Mouse (Mus musculus) limb, embryonic 12.5 days (tissue): Measurements from ENCODE around the gene Trmt2a. TPM values are rescaled to one million over a fixed set of nuclear protein-coding genes. Genes with fewer than 3 reads are reported as not detected.

Experiments used
- ATAC-seq: fragments of 200-750 bp; cut with Nextera tagmentation; 2 replicates; pipeline ENCODE4 v1.8.0; 2017; ENCODE audit warnings: low read depth, moderate TSS enrichment; ENCODE audit not compliant: insufficient number of reproducible peaks, insufficient read depth, low FRiP score, low TSS enrichment
- H3K27ac ChIP-seq: fragments of 300-500 bp; sonication (generic); 2 replicates; pipeline ENCODE4 v1.5.1; 2016; ENCODE audit warnings: mild to moderate bottlenecking, moderate library complexity
- H3K27me3 ChIP-seq: fragments of 300-500 bp; sonication (generic); 2 replicates; pipeline ENCODE4 v1.6.1; 2016; ENCODE audit warnings: mild to moderate bottlenecking, moderate library complexity
- H3K36me3 ChIP-seq: fragments of 300-500 bp; sonication (generic); 2 replicates; pipeline ENCODE4 v1.6.1; 2016; ENCODE audit warnings: mild to moderate bottlenecking, moderate library complexity
- H3K4me1 ChIP-seq: fragments of 300-500 bp; sonication (generic); replicated peaks from 2 replicates; pipeline ENCODE4 v1.6.1; 2016
- H3K4me2 ChIP-seq: fragments of 300-500 bp; sonication (generic); 2 replicates; pipeline ENCODE4 v1.6.1; 2016; ENCODE audit warnings: mild to moderate bottlenecking, moderate library complexity
- H3K4me3 ChIP-seq: fragments of 300-500 bp; sonication (generic); replicated peaks from 2 replicates; pipeline ENCODE4 v1.5.1; 2016; ENCODE audit warnings: mild to moderate bottlenecking
- H3K9ac ChIP-seq: fragments of 300-500 bp; sonication (generic); replicated peaks from 2 replicates; pipeline ENCODE4 v1.6.1; 2016; ENCODE audit warnings: mild to moderate bottlenecking, moderate library complexity
- H3K9me3 ChIP-seq: fragments of 300-500 bp; sonication (generic); 2 replicates; pipeline ENCODE4 v1.6.1; 2016; ENCODE audit warnings: mild to moderate bottlenecking, moderate library complexity
- WGBS: fragments of 180-500 bp; shearing (Covaris S2); methylation state at CpG from one replicate; pipeline ENCODE4 v1.1.7; 2016; 5-methylcytosine and 5-hydroxymethylcytosine counted together
- polyA plus RNA-seq: library from polyadenylated mRNA; unstranded; fragments of >200 nt; fragmentation: Nextera tagmentation; extraction: Ambion mirVana; gene quantifications from 2 replicates; pipeline ENCODE4 v1.2.1, GENCODE M21; 2016

The Trmt2a gene
- polyA plus RNA-seq, 1 experiment from 2014 or later = 122 TPM

- H3K9ac ChIP-seq = no peak overlapping the region
- no peaks in the 10 kb centered on the region for H3K9me3 ChIP-seq
- no peak overlapping the region for H3K4me3 ChIP-seq
- H3K27me3 ChIP-seq = peaks cover 4% of the 10 kb centered on the region
- no peak overlapping the region for H3K4me2 ChIP-seq
- no peak for ATAC-seq
- peaks cover 28% of the 10 kb centered on the region for H3K36me3 ChIP-seq
- peaks cover 43% of the 10 kb centered on the region for H3K4me1 ChIP-seq
- 69% methylated on average over 9 of the region's 9 CpGs for WGBS
- H3K27ac ChIP-seq = peak overlapping the region; percentile 62; the same call in 1 of the 2 replicates
These were observed 29.9 kb upstream of the Trmt2a start for GRCm38 (mm10) chr16:18218580-18218996.

- ATAC-seq = peak; percentile 75
- Histone ChIP-seq H3K4me2 (peak overlapping the region; percentile 13; the same call in 1 of the 2 replicates), H3K9me3 (no peaks in the 10 kb centered on the region), H3K27ac (peak overlapping the region; percentile 81), H3K4me3 (no peak overlapping the region), H3K27me3 (peaks cover 4% of the 10 kb centered on the region), H3K9ac (no peak overlapping the region; the same call in 1 of the 2 replicates), H3K36me3 (peaks cover 42% of the 10 kb centered on the region), H3K4me1 (peaks cover 30% of the 10 kb centered on the region)
- WGBS = 38% methylated on average over 8 of the region's 8 CpGs
These were observed 28.5 kb upstream of the Trmt2a start for GRCm38 (mm10) chr16:18220001-18220400.

GRCm38 (mm10) chr16:18220856-18221542, 27.5 kb upstream of the Trmt2a start:
- Histone ChIP-seq H3K4me1 (peaks cover 30% of the 10 kb centered on the region), H3K4me2 (no peak overlapping the region), H3K27ac (peak overlapping the region; percentile 81), H3K9ac (no peak overlapping the region), H3K27me3 (no peaks in the 10 kb centered on the region), H3K4me3 (no peak overlapping the region), H3K9me3 (no peaks in the 10 kb centered on the region), H3K36me3 (peaks cover 52% of the 10 kb centered on the region)
- ATAC-seq = 0 out of 2 replicates have a peak, but pooled peaks have one; percentile 4
- WGBS = 91% methylated on average over 6 of the region's 6 CpGs

DNA sequence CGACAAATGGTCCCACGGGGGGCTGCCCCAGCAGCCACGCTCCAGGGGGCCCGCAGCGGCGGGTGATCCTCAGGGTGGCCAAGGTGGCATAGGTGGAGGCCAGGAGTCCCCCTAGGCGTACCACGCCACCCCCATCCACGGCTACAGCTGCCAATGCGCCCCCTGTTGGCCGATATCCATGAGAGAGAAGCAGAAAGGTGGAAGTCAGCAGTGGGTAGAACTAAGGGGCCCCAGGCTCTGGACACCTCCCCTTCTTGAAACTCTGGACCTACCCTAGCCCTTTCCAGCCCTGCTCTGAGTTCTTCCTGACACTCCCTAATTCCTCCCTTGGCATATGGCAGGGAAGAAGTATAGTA, 27.0 kb upstream of the Trmt2a start:
- H3K9ac ChIP-seq = no peak overlapping the region
- ATAC-seq = no peak
- peaks cover 57% of the 10 kb centered on the region for H3K36me3 ChIP-seq
- WGBS = 77% methylated on average over 11 of the region's 11 CpGs
- no peak overlapping the region for H3K4me3 ChIP-seq
- peak overlapping the region; percentile 81; the same call in 1 of the 2 replicates for H3K27ac ChIP-seq
- peaks cover 30% of the 10 kb centered on the region for H3K4me1 ChIP-seq
- H3K27me3 ChIP-seq = no peaks in the 10 kb centered on the region
- H3K9me3 ChIP-seq = no peaks in the 10 kb centered on the region
- no peak overlapping the region for H3K4me2 ChIP-seq

GRCm38 (mm10) chr16:18222188-18222587, 26.3 kb upstream of the Trmt2a start:
- Histone ChIP-seq H3K4me2 (no peak overlapping the region), H3K27ac (no peak overlapping the region), H3K9ac (no peak overlapping the region), H3K9me3 (no peaks in the 10 kb centered on the region), H3K4me1 (peaks cover 30% of the 10 kb centered on the region), H3K27me3 (no peaks in the 10 kb centered on the region), H3K4me3 (no peak overlapping the region), H3K36me3 (peaks cover 64% of the 10 kb centered on the region)
- WGBS = 83% methylated on average over 11 of the region's 11 CpGs
- ATAC-seq = no peak

GRCm38 (mm10) chr16:18227187-18227586, 21.3 kb upstream of the Trmt2a start:
- peaks cover 75% of the 10 kb centered on the region for H3K36me3 ChIP-seq
- 91% methylated on average over 13 of the region's 13 CpGs for WGBS
- no peaks in the 10 kb centered on the region for H3K27me3 ChIP-seq
- no peak overlapping the region for H3K4me3 ChIP-seq
- H3K27ac ChIP-seq = no peak overlapping the region
- H3K9ac ChIP-seq = no peak overlapping the region
- no peaks in the 10 kb centered on the region for H3K9me3 ChIP-seq
- no peak overlapping the region for H3K4me2 ChIP-seq
- H3K4me1 ChIP-seq = peaks cover 13% of the 10 kb centered on the region
- ATAC-seq = no peak

DNA sequence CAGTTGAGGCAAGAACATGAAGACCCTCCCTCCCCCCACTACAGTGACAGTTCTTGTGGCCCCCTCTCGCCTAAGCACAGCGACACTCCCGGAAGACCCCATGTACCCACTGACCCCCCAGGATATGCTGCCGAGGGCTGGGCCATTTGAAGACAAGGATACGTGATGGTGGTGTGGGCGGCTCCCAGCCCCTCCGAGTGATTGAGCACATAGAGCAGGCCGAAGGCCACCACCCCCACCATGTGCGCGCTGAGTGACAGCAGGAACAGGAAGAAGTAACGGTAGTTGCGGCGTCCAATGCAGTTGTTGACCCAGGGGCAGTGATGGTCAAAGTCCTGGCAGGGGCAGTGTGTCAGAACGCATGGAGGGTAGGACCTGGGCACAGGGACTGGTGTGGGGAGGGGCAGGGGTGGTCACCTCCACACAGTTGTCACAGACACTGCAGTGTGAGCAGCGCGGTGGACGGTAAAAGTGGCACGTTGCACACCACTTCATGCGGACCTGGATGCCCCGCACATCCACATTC, 20.5 kb upstream of the Trmt2a start:
- Histone ChIP-seq H3K27me3 (no peaks in the 10 kb centered on the region), H3K27ac (no peak overlapping the region), H3K4me3 (no peak overlapping the region), H3K36me3 (peaks cover 67% of the 10 kb centered on the region), H3K4me2 (no peak overlapping the region), H3K9me3 (no peaks in the 10 kb centered on the region), H3K9ac (no peak overlapping the region), H3K4me1 (peaks cover 13% of the 10 kb centered on the region)
- WGBS = 93% methylated on average over 20 of the region's 20 CpGs
- ATAC-seq = no peak

- 93% methylated on average over 4 of the region's 4 CpGs for WGBS
- no peaks in the 10 kb centered on the region for H3K27me3 ChIP-seq
- H3K4me1 ChIP-seq = peaks cover 21% of the 10 kb centered on the region
- no peak overlapping the region for H3K4me3 ChIP-seq
- H3K9ac ChIP-seq = no peak overlapping the region
- peaks cover 58% of the 10 kb centered on the region for H3K36me3 ChIP-seq
- H3K9me3 ChIP-seq = no peaks in the 10 kb centered on the region
- H3K27ac ChIP-seq = no peak overlapping the region
- ATAC-seq = no peak
- no peak overlapping the region for H3K4me2 ChIP-seq
These were observed 19.6 kb upstream of the Trmt2a start for GRCm38 (mm10) chr16:18228856-18229255.

DNA sequence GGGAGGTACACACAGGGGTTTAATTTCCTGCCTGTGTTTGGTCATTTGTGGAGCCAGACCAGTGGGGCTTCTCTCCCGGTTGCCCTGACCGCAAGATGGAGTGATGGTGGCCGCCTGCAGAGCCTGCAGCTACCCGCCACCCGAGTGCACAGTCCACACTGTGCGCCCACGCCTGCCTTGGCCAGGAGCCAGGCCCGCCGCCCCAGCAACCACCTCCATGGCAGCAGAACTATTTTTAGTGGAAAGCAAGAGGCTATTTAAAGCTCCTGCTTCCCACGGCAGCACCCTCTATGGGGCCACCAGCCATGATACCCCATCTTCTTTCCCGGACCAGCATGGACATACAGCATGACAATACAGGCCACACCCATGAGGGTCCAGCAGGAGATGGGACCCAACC, 18.9 kb upstream of the Trmt2a start:
- Histone ChIP-seq H3K9ac (peak overlapping the region; percentile 19; the same call in 1 of the 2 replicates), H3K4me2 (peak overlapping the region; percentile 2; the same call in 1 of the 2 replicates), H3K36me3 (peaks cover 51% of the 10 kb centered on the region), H3K27me3 (no peaks in the 10 kb centered on the region), H3K4me3 (no peak overlapping the region), H3K4me1 (peaks cover 27% of the 10 kb centered on the region), H3K9me3 (no peaks in the 10 kb centered on the region), H3K27ac (peak overlapping the region; percentile 50)
- WGBS = 82% methylated on average over 11 of the region's 11 CpGs
- no peak for ATAC-seq

- Histone ChIP-seq H3K9me3 (no peaks in the 10 kb centered on the region), H3K27ac (no peak overlapping the region), H3K36me3 (peaks cover 41% of the 10 kb centered on the region), H3K4me3 (no peak overlapping the region), H3K4me2 (no peak overlapping the region), H3K4me1 (peaks cover 28% of the 10 kb centered on the region), H3K27me3 (no peaks in the 10 kb centered on the region), H3K9ac (no peak overlapping the region)
- 91% methylated on average over 6 of the region's 6 CpGs for WGBS
- ATAC-seq = no peak
These were observed 17.9 kb upstream of the Trmt2a start for GRCm38 (mm10) chr16:18230617-18231016.

DNA sequence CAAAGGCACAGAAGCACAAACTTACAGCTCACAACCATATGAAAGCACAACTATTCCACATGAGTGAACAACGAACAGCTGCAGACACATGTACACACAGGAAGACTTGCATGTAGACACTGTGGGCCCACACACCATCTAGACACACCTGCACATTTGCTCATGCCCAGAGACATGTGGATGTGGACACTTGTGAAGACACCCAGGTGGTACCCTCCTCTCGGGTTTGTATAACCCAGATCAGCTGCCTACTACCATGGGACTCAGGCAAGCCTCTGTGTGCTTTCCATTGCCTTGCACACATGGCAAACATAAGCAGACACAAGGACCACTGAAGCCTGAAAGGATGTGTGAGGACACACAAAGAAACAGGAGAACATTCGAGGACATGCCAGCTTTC, 17.4 kb upstream of the Trmt2a start:
- no peak overlapping the region for H3K27ac ChIP-seq
- H3K4me2 ChIP-seq = no peak overlapping the region
- no peaks in the 10 kb centered on the region for H3K9me3 ChIP-seq
- no peak overlapping the region for H3K9ac ChIP-seq
- WGBS = 83% methylated on average over 3 of the region's 3 CpGs
- H3K36me3 ChIP-seq = peaks cover 36% of the 10 kb centered on the region
- H3K27me3 ChIP-seq = no peaks in the 10 kb centered on the region
- ATAC-seq = no peak
- H3K4me3 ChIP-seq = no peak overlapping the region
- H3K4me1 ChIP-seq = peaks cover 32% of the 10 kb centered on the region

- no peak for ATAC-seq
- Histone ChIP-seq H3K9me3 (no peaks in the 10 kb centered on the region), H3K36me3 (peaks cover 32% of the 10 kb centered on the region), H3K9ac (no peak overlapping the region), H3K27me3 (no peaks in the 10 kb centered on the region), H3K4me3 (no peak overlapping the region), H3K27ac (no peak overlapping the region), H3K4me2 (no peak overlapping the region), H3K4me1 (peaks cover 36% of the 10 kb centered on the region)
- 62% methylated on average over 4 of the region's 4 CpGs for WGBS
These were observed 17.0 kb upstream of the Trmt2a start for GRCm38 (mm10) chr16:18231451-18231850.
